Mouse (Mus musculus) heart, postnatal 0 days (tissue): ENCODE measurements at regions not wholly inside any gene's neighbourhood (a gene's known extent, or its start where the extent isn't known, plus 50 kb on each side); places are given as distances from the start of the nearest gene placed in this dataset.

Source experiments
- CTCF ChIP-seq: IDR thresholded peaks from 2 replicates; pipeline ENCODE4 v1.5.1; 2016; ENCODE audit warnings: antibody characterized with exemption, control low read depth, low read depth
- EP300 ChIP-seq: IDR thresholded peaks from 2 replicates; pipeline ENCODE4 v1.6.1; 2016; ENCODE audit warnings: antibody characterized with exemption, low read depth

GRCm38 (mm10) chr8:26840286-26840685 lies 136.8 kb upstream of the Zfp703 start:
- TF ChIP-seq CTCF (no peak), EP300 (no peak)
